Mouse (Mus musculus) midbrain, embryonic 16.5 days (tissue): Measurements from ENCODE around the gene Marveld1. TPM values are rescaled to one million over a fixed set of nuclear protein-coding genes. Genes with fewer than 3 reads are reported as not detected.

ENCODE experiments used
- ATAC-seq: fragments of 200-750 bp; cut with Nextera tagmentation; 2 replicates; pipeline ENCODE4 v1.8.0; 2017; ENCODE audit warnings: moderate TSS enrichment
- H3K27ac ChIP-seq: fragments of 300-500 bp; sonication (generic); 2 replicates; pipeline ENCODE4 v1.5.1; 2014; ENCODE audit warnings: mild to moderate bottlenecking, low read length, mixed read lengths
- H3K27me3 ChIP-seq: fragments of 300-500 bp; sonication (generic); 2 replicates; pipeline ENCODE4 v1.6.1; 2014; ENCODE audit warnings: low read depth, low read length, mixed read lengths; ENCODE audit not compliant: control insufficient read depth, insufficient read depth
- H3K36me3 ChIP-seq: fragments of 300-500 bp; sonication (generic); 2 replicates; pipeline ENCODE4 v1.6.1; 2014; ENCODE audit warnings: mild to moderate bottlenecking, low read length, moderate library complexity, mixed read lengths; ENCODE audit not compliant: control insufficient read depth, insufficient read depth
- H3K4me1 ChIP-seq: fragments of 300-500 bp; sonication (generic); 2 replicates; pipeline ENCODE4 v1.6.1; 2014; ENCODE audit warnings: mild to moderate bottlenecking, low read length, mixed read lengths; ENCODE audit not compliant: control insufficient read depth, insufficient read depth
- H3K4me2 ChIP-seq: fragments of 300-500 bp; sonication (generic); 2 replicates; pipeline ENCODE4 v1.6.1; 2014; ENCODE audit warnings: mild to moderate bottlenecking, low read length, mixed read lengths
- H3K4me3 ChIP-seq: fragments of 300-500 bp; sonication (generic); 2 replicates; pipeline ENCODE4 v1.5.1; 2014; ENCODE audit warnings: low read depth, mild to moderate bottlenecking, low read length, moderate library complexity, mixed read lengths
- H3K9ac ChIP-seq: fragments of 300-500 bp; sonication (generic); 2 replicates; pipeline ENCODE4 v1.6.1; 2014; ENCODE audit warnings: low read depth, low read length, mixed read lengths
- H3K9me3 ChIP-seq: fragments of 300-500 bp; sonication (generic); replicated peaks from 2 replicates; pipeline ENCODE4 v1.6.1; 2014; ENCODE audit warnings: mild to moderate bottlenecking, low read length, mixed read lengths; ENCODE audit not compliant: control insufficient read depth, poor library complexity, severe bottlenecking
- WGBS: fragments of 180-500 bp; shearing (Covaris S2); extraction: QIAGEN DNeasy Blood & Tissue Kit; methylation state at CpG from one replicate; pipeline ENCODE4 v1.1.7; 2014; 5-methylcytosine and 5-hydroxymethylcytosine counted together
- polyA plus RNA-seq: library from polyadenylated mRNA; unstranded; fragments of >200 nt; fragmentation: Nextera tagmentation; extraction: Ambion mirVana; gene quantifications from 2 replicates; pipeline ENCODE4 v1.2.1, GENCODE M21; 2015

The Marveld1 gene
- polyA plus RNA-seq, 1 experiment from 2014 or later = 1.8 TPM

- no peaks in the 10 kb centered on the region for H3K9me3 ChIP-seq
- H3K4me3 ChIP-seq = no peak overlapping the region
- H3K4me1 ChIP-seq = 0 out of 2 replicates have a peak, but pooled peaks cover 2% of the 10 kb centered on the region
- no peaks in the 10 kb centered on the region for H3K36me3 ChIP-seq
- 64% methylated on average over 4 of the region's 4 CpGs for WGBS
- H3K27ac ChIP-seq = no peak overlapping the region
- ATAC-seq = no peak
- H3K9ac ChIP-seq = no peak overlapping the region
- peaks cover 15% of the 10 kb centered on the region for H3K27me3 ChIP-seq
- no peak overlapping the region for H3K4me2 ChIP-seq
These were observed 2.0 kb upstream of the Marveld1 start for GRCm38 (mm10) chr19:42145210-42145609.

- no peaks in the 10 kb centered on the region for H3K9me3 ChIP-seq
- WGBS = 99% methylated on average over 2 of the region's 2 CpGs
- ATAC-seq = no peak
- no peak overlapping the region for H3K4me3 ChIP-seq
- H3K36me3 ChIP-seq = no peaks in the 10 kb centered on the region
- no peak overlapping the region for H3K4me2 ChIP-seq
- 0 out of 2 replicates have a peak, but pooled peaks cover 2% of the 10 kb centered on the region for H3K4me1 ChIP-seq
- H3K27me3 ChIP-seq = peaks cover 15% of the 10 kb centered on the region
- no peak overlapping the region for H3K9ac ChIP-seq
- no peak overlapping the region for H3K27ac ChIP-seq
These were observed 1.5 kb upstream of the Marveld1 start for GRCm38 (mm10) chr19:42145731-42146130.

GRCm38 (mm10) chr19:42146276-42147010 lies 757 bp upstream of the Marveld1 start:
- Histone ChIP-seq H3K4me2 (no peak overlapping the region), H3K27ac (no peak overlapping the region)

GRCm38 (mm10) chr19:42147769-42148568 lies 769 bp downstream of the Marveld1 start:
- peak; percentile 59 for ATAC-seq
- H3K4me3 ChIP-seq = peak overlapping the region; percentile 61
- H3K9me3 ChIP-seq = no peaks in the 10 kb centered on the region
- peak overlapping the region; percentile 58 for H3K27ac ChIP-seq
- peak overlapping the region; percentile 77 for H3K9ac ChIP-seq
- under 1% methylated on average over 63 of the region's 63 CpGs for WGBS
- H3K27me3 ChIP-seq = peaks cover 15% of the 10 kb centered on the region
- H3K36me3 ChIP-seq = no peaks in the 10 kb centered on the region
- 0 out of 2 replicates have a peak, but pooled peaks cover 2% of the 10 kb centered on the region for H3K4me1 ChIP-seq
- peak overlapping the region; percentile 83 for H3K4me2 ChIP-seq

More at GRCm38 (mm10) chr19:42146276-42147010, 757 bp upstream of the Marveld1 start:
- Histone ChIP-seq H3K9me3 (no peaks in the 10 kb centered on the region), H3K9ac (no peak overlapping the region), H3K4me1 (0 out of 2 replicates have a peak, but pooled peaks cover 2% of the 10 kb centered on the region), H3K36me3 (no peaks in the 10 kb centered on the region), H3K27me3 (peaks cover 15% of the 10 kb centered on the region), H3K4me3 (no peak overlapping the region; the same call in 1 of the 2 replicates)
- ATAC-seq = no peak
- WGBS = 92% methylated on average over 9 of the region's 9 CpGs

- peak overlapping the region; percentile 77 for H3K9ac ChIP-seq
- 0 out of 2 replicates have a peak, but pooled peaks have one; percentile 16 for ATAC-seq
- H3K9me3 ChIP-seq = no peaks in the 10 kb centered on the region
- H3K4me1 ChIP-seq = 0 out of 2 replicates have a peak, but pooled peaks cover 2% of the 10 kb centered on the region
- H3K27me3 ChIP-seq = peaks cover 15% of the 10 kb centered on the region
- WGBS = 30% methylated on average over 7 of the region's 7 CpGs
- no peaks in the 10 kb centered on the region for H3K36me3 ChIP-seq
- peak overlapping the region; percentile 61 for H3K4me3 ChIP-seq
- H3K27ac ChIP-seq = no peak overlapping the region
- H3K4me2 ChIP-seq = peak overlapping the region; percentile 83
These were observed 1.3 kb downstream of the Marveld1 start for GRCm38 (mm10) chr19:42148569-42148860.

GRCm38 (mm10) chr19:42151990-42152389 lies 4.8 kb downstream of the Marveld1 start:
- no peak overlapping the region for H3K27ac ChIP-seq
- H3K4me1 ChIP-seq = 0 out of 2 replicates have a peak, but pooled peaks cover 2% of the 10 kb centered on the region
- no peak for ATAC-seq
- no peak overlapping the region for H3K9ac ChIP-seq
- no peak overlapping the region for H3K4me3 ChIP-seq
- no peaks in the 10 kb centered on the region for H3K9me3 ChIP-seq
- H3K4me2 ChIP-seq = no peak overlapping the region
- WGBS = 7% methylated on average over 6 of the region's 6 CpGs
- no peaks in the 10 kb centered on the region for H3K36me3 ChIP-seq
- peaks cover 10% of the 10 kb centered on the region for H3K27me3 ChIP-seq

GRCm38 (mm10) chr19:42157493-42158237 lies 10.5 kb downstream of the Marveld1 start:
- H3K27me3 ChIP-seq = no peaks in the 10 kb centered on the region
- H3K36me3 ChIP-seq = no peaks in the 10 kb centered on the region
- no peak overlapping the region for H3K9ac ChIP-seq
- WGBS = 69% methylated on average over 11 of the region's 12 CpGs
- H3K4me2 ChIP-seq = no peak overlapping the region
- H3K4me1 ChIP-seq = no peaks in the 10 kb centered on the region
- H3K4me3 ChIP-seq = no peak overlapping the region
- no peaks in the 10 kb centered on the region for H3K9me3 ChIP-seq
- H3K27ac ChIP-seq = no peak overlapping the region
- ATAC-seq = no peak

GRCm38 (mm10) chr19:42158246-42159017 lies 11.2 kb downstream of the Marveld1 start:
- 62% methylated on average over 13 of the region's 13 CpGs for WGBS
- no peak for ATAC-seq
- H3K27me3 ChIP-seq = no peaks in the 10 kb centered on the region

More at GRCm38 (mm10) chr19:42158246-42159017, 11.2 kb downstream of the Marveld1 start:
- Histone ChIP-seq H3K4me2 (no peak overlapping the region), H3K9ac (no peak overlapping the region), H3K9me3 (no peaks in the 10 kb centered on the region), H3K4me1 (no peaks in the 10 kb centered on the region), H3K36me3 (no peaks in the 10 kb centered on the region), H3K27ac (no peak overlapping the region), H3K4me3 (no peak overlapping the region)
